ENCODE assay signal across 23 mouse cellular contexts in genomic region chr3:79579891-79580575, GRCm38 (mm10). TPM values are rescaled to one million over a fixed set of nuclear protein-coding genes. Genes with fewer than 3 reads are reported as not detected.
DNase-seq lines count a peak whose midpoint lies in the region; ATAC-seq and TF ChIP-seq lines count a peak whose summit lies in the region.
"Had no signal": no experiment of that assay in that cellular context is flagged by ENCODE, and none has a peak within 500 bp of the region (broad histone marks: within the 10 kb centered on the region; RNA-seq: fewer than 3 reads in every experiment).

No protein-coding gene starts in this region.

- no peak overlapping the region for H3K4me3 ChIP-seq in intestine, embryonic 15.5 days (replicated peaks)
- no peak overlapping the region for H3K4me3 ChIP-seq in intestine, postnatal 0 days (ENCODE audit: low read depth, low read length)
- no peak overlapping the region for H3K4me3 ChIP-seq in liver, embryonic 13.5 days (replicated peaks)
- H3K4me3 ChIP-seq in kidney, embryonic 16.5 days (ENCODE audit: low read length) = no peak overlapping the region
- H3K4me3 ChIP-seq: embryonic facial prominence, embryonic 10.5 days; heart, embryonic 10.5 days; limb, embryonic 13.5 days; lung, embryonic 15.5 days had no signal

- WGBS in intestine, embryonic 15.5 days = 64% methylated on average over 5 of the region's 5 CpGs
- WGBS in intestine, postnatal 0 days = 47% methylated on average over 5 of the region's 5 CpGs
- WGBS in liver, embryonic 13.5 days (ENCODE audit: insufficient replicate concordance) = 19% methylated on average over 5 of the region's 5 CpGs
- WGBS in kidney, embryonic 16.5 days = 64% methylated on average over 5 of the region's 5 CpGs

- no peak for TF ChIP-seq CTCF in intestine, postnatal 0 days (IDR thresholded peaks at IDR 0.05; ENCODE audit: low read depth)

- peak; percentile 52; the same call in 1 of the 2 replicates for ATAC-seq in intestine, embryonic 15.5 days
- ATAC-seq in intestine, postnatal 0 days = no peak
- ATAC-seq in erythroblast, adult 5-6 weeks (replicated peaks; ENCODE audit: low FRiP score, poor library complexity, severe bottlenecking) = peak; percentile 91
- ATAC-seq in liver, embryonic 13.5 days (ENCODE audit: low read depth) = peak; percentile 92
- ATAC-seq in megakaryocyte-erythroid progenitor cell, adult 5-6 weeks (replicated peaks; ENCODE audit: low FRiP score, low TSS enrichment, poor library complexity, severe bottlenecking) = peak; percentile 92
- no peak for ATAC-seq in kidney, embryonic 16.5 days (ENCODE audit: low FRiP score, low TSS enrichment)
- ATAC-seq: activated CD4-positive, CD25-positive, alpha-beta regulatory T cell, adult 4 months; forebrain, embryonic 14.5 days; midbrain, embryonic 16.5 days had no signal

- DNase-seq in liver, embryonic 13.5 days = peak; percentile 80
- no peak for DNase-seq in thymus, postnatal 4 days
- no peak for DNase-seq in gastrocnemius, adult 8-10 months (ENCODE audit: low spot score in 2 of 2)
- DNase-seq: adrenal gland, postnatal 10 days; cerebellum, adult 2 months; cerebellum, postnatal 36 days; heart, postnatal 10 days; kidney, adult 9 months; kidney, postnatal 36 days; right cerebral cortex, postnatal 14 days; thymus, postnatal 36 days had no signal

- no peaks in the 10 kb centered on the region for H3K36me3 ChIP-seq in intestine, embryonic 15.5 days
- H3K36me3 ChIP-seq in intestine, postnatal 0 days (ENCODE audit: control insufficient read depth, insufficient read depth) = no peaks in the 10 kb centered on the region
- H3K36me3 ChIP-seq in liver, embryonic 13.5 days = no peaks in the 10 kb centered on the region
- H3K36me3 ChIP-seq in kidney, embryonic 16.5 days (ENCODE audit: insufficient read depth, low read length) = no peaks in the 10 kb centered on the region
- H3K36me3 ChIP-seq: embryonic facial prominence, embryonic 10.5 days; heart, embryonic 10.5 days; limb, embryonic 13.5 days; lung, embryonic 15.5 days had no signal

- H3K27ac ChIP-seq in intestine, embryonic 15.5 days = no peak overlapping the region
- H3K27ac ChIP-seq in intestine, postnatal 0 days (ENCODE audit: low read depth, low read length) = no peak overlapping the region
- H3K27ac ChIP-seq in liver, embryonic 13.5 days = peak overlapping the region; percentile 93
- no peak overlapping the region for H3K27ac ChIP-seq in kidney, embryonic 16.5 days (ENCODE audit: low read length)
- H3K27ac ChIP-seq: embryonic facial prominence, embryonic 10.5 days; heart, embryonic 10.5 days; limb, embryonic 13.5 days; lung, embryonic 15.5 days had no signal

- H3K27me3 ChIP-seq in intestine, embryonic 15.5 days (replicated peaks) = no peaks in the 10 kb centered on the region
- H3K27me3 ChIP-seq in intestine, postnatal 0 days (replicated peaks; ENCODE audit: control insufficient read depth, insufficient read depth, low read length) = no peaks in the 10 kb centered on the region
- H3K27me3 ChIP-seq in liver, embryonic 13.5 days = no peaks in the 10 kb centered on the region
- no peaks in the 10 kb centered on the region for H3K27me3 ChIP-seq in kidney, embryonic 16.5 days (ENCODE audit: insufficient read depth, low read length)
- H3K27me3 ChIP-seq: limb, embryonic 13.5 days; lung, embryonic 15.5 days had no signal

- H3K4me1 ChIP-seq in intestine, embryonic 15.5 days (replicated peaks) = peaks cover 6% of the 10 kb centered on the region; the same call in 1 of the 2 replicates
- H3K4me1 ChIP-seq in intestine, postnatal 0 days (replicated peaks; ENCODE audit: control insufficient read depth, insufficient read depth, low read length) = no peaks in the 10 kb centered on the region
- peaks cover 71% of the 10 kb centered on the region for H3K4me1 ChIP-seq in liver, embryonic 13.5 days (replicated peaks)
- H3K4me1 ChIP-seq in kidney, embryonic 16.5 days (ENCODE audit: insufficient read depth, low read length) = peaks cover 14% of the 10 kb centered on the region
- H3K4me1 ChIP-seq: lung, embryonic 15.5 days had no signal

- H3K4me2 ChIP-seq in intestine, embryonic 15.5 days (replicated peaks) = no peak overlapping the region
- H3K4me2 ChIP-seq in intestine, postnatal 0 days (replicated peaks; ENCODE audit: low read depth) = no peak overlapping the region
- H3K4me2 ChIP-seq in liver, embryonic 13.5 days = peak overlapping the region; percentile 43
- no peak overlapping the region for H3K4me2 ChIP-seq in kidney, embryonic 16.5 days (replicated peaks; ENCODE audit: low read depth, low read length)
- H3K4me2 ChIP-seq: limb, embryonic 13.5 days; lung, embryonic 15.5 days had no signal

- no peaks in the 10 kb centered on the region for H3K9me3 ChIP-seq in intestine, embryonic 15.5 days
- no peaks in the 10 kb centered on the region for H3K9me3 ChIP-seq in intestine, postnatal 0 days (ENCODE audit: control insufficient read depth)
- no peaks in the 10 kb centered on the region for H3K9me3 ChIP-seq in liver, embryonic 13.5 days (replicated peaks)
- no peaks in the 10 kb centered on the region for H3K9me3 ChIP-seq in kidney, embryonic 16.5 days (ENCODE audit: low read length)
- H3K9me3 ChIP-seq: embryonic facial prominence, embryonic 10.5 days; heart, embryonic 10.5 days; limb, embryonic 13.5 days; lung, embryonic 15.5 days had no signal

- H3K9ac ChIP-seq in intestine, embryonic 15.5 days = no peak overlapping the region
- no peak overlapping the region for H3K9ac ChIP-seq in intestine, postnatal 0 days (ENCODE audit: low read depth, low read length)
- H3K9ac ChIP-seq in liver, embryonic 13.5 days = 0 out of 2 replicates have a peak overlapping the region, but pooled peaks have one; percentile 23
- H3K9ac ChIP-seq in kidney, embryonic 16.5 days (replicated peaks; ENCODE audit: low read length) = no peak overlapping the region
- H3K9ac ChIP-seq: limb, embryonic 13.5 days; lung, embryonic 15.5 days had no signal

RNA-seq across cellular contexts. Expression of gene Ppid, which starts 11.1 kb away (rescaled TPM):
- polyA plus RNA-seq in intestine, embryonic 15.5 days (2015; fragmentation: Nextera tagmentation; extraction: Ambion mirVana) = 148 and 164 TPM in 2 replicates
- 28.7 and 30.7 TPM in 2 replicates for polyA plus RNA-seq in intestine, postnatal 0 days (2015; fragmentation: Nextera tagmentation; extraction: Ambion mirVana)
- total RNA-seq in erythroblast, adult 5-6 weeks (2015; ENCODE audit: low replicate concordance) = 32.3 and 35.5 TPM in 2 replicates
- 60.6 and 64.3 TPM in 2 replicates for total RNA-seq in erythroblast, adult 5-6 weeks (2017; ENCODE audit: low replicate concordance)
- polyA plus RNA-seq in liver, embryonic 13.5 days (2015; fragmentation: Nextera tagmentation; extraction: Ambion mirVana) = 164 and 208 TPM in 2 replicates
- total RNA-seq in megakaryocyte-erythroid progenitor cell, adult 5-6 weeks (2014; fragmentation: Nextera tagmentation) = 230 and 245 TPM in 2 replicates
- 347 and 498 TPM in 2 replicates for total RNA-seq in megakaryocyte-erythroid progenitor cell, adult 5-6 weeks (2017)
- polyA plus RNA-seq in kidney, embryonic 16.5 days (2015; fragmentation: Nextera tagmentation; extraction: Ambion mirVana) = 160 and 165 TPM in 2 replicates
- 10 to 100 TPM; 37.5 to 50.4 (median 42.6) TPM for total RNA-seq in gastrocnemius, adult 8-10 months (2022)

RNA-seq across cellular contexts. Expression of gene Fnip2, which starts 12.4 kb away (rescaled TPM):
- 3.3 and 3.9 TPM in 2 replicates for polyA plus RNA-seq in intestine, embryonic 15.5 days (2015; fragmentation: Nextera tagmentation; extraction: Ambion mirVana)
- polyA plus RNA-seq in intestine, postnatal 0 days (2015; fragmentation: Nextera tagmentation; extraction: Ambion mirVana) = 3.3 and 3.4 TPM in 2 replicates
- total RNA-seq in erythroblast, adult 5-6 weeks (2015; ENCODE audit: low replicate concordance) = 35.5 and 82.1 TPM in 2 replicates
- 93.3 and 101 TPM in 2 replicates for total RNA-seq in erythroblast, adult 5-6 weeks (2017; ENCODE audit: low replicate concordance)
- 3.5 and 3.8 TPM in 2 replicates for polyA plus RNA-seq in liver, embryonic 13.5 days (2015; fragmentation: Nextera tagmentation; extraction: Ambion mirVana)
- 23.2 and 27.8 TPM in 2 replicates for total RNA-seq in megakaryocyte-erythroid progenitor cell, adult 5-6 weeks (2014; fragmentation: Nextera tagmentation)
- 12.8 and 15.8 TPM in 2 replicates for total RNA-seq in megakaryocyte-erythroid progenitor cell, adult 5-6 weeks (2017)
- polyA plus RNA-seq in kidney, embryonic 16.5 days (2015; fragmentation: Nextera tagmentation; extraction: Ambion mirVana) = 3.2 and 3.8 TPM in 2 replicates
- 1 to 10 TPM; 2.8 to 4.3 (median 3.3) TPM for total RNA-seq in gastrocnemius, adult 8-10 months (2022)

RNA-seq across cellular contexts. Expression of gene 4930579G24Rik, which starts 48.8 kb away (rescaled TPM):
- 19.9 and 22.5 TPM in 2 replicates for polyA plus RNA-seq in intestine, embryonic 15.5 days (2015; fragmentation: Nextera tagmentation; extraction: Ambion mirVana)
- polyA plus RNA-seq in intestine, postnatal 0 days (2015; fragmentation: Nextera tagmentation; extraction: Ambion mirVana) = 7.6 and 8.9 TPM in 2 replicates
- total RNA-seq in erythroblast, adult 5-6 weeks (2015; ENCODE audit: low replicate concordance) = 9.6 and 11.3 TPM in 2 replicates
- total RNA-seq in erythroblast, adult 5-6 weeks (2017; ENCODE audit: low replicate concordance) = 2.6 and 8.0 TPM in 2 replicates
- 20.5 and 23.4 TPM in 2 replicates for polyA plus RNA-seq in liver, embryonic 13.5 days (2015; fragmentation: Nextera tagmentation; extraction: Ambion mirVana)
- total RNA-seq in megakaryocyte-erythroid progenitor cell, adult 5-6 weeks (2014; fragmentation: Nextera tagmentation) = 16.3 and 16.6 TPM in 2 replicates
- 11.2 and 19.0 TPM in 2 replicates for total RNA-seq in megakaryocyte-erythroid progenitor cell, adult 5-6 weeks (2017)
- polyA plus RNA-seq in kidney, embryonic 16.5 days (2015; fragmentation: Nextera tagmentation; extraction: Ambion mirVana) = 29.4 and 30.1 TPM in 2 replicates
- total RNA-seq in gastrocnemius, adult 8-10 months (2022) = 1 to 10 TPM; 1.0 to 1.7 (median 1.5) TPM

RNA-seq across cellular contexts. Expression of gene Etfdh, which starts 49.3 kb away (rescaled TPM):
- polyA plus RNA-seq in intestine, embryonic 15.5 days (2015; fragmentation: Nextera tagmentation; extraction: Ambion mirVana) = 87.5 and 88.0 TPM in 2 replicates
- 111 and 112 TPM in 2 replicates for polyA plus RNA-seq in intestine, postnatal 0 days (2015; fragmentation: Nextera tagmentation; extraction: Ambion mirVana)
- 18.2 and 36.3 TPM in 2 replicates for total RNA-seq in erythroblast, adult 5-6 weeks (2015; ENCODE audit: low replicate concordance)
- 20.6 and 23.3 TPM in 2 replicates for total RNA-seq in erythroblast, adult 5-6 weeks (2017; ENCODE audit: low replicate concordance)
- 38.8 and 45.8 TPM in 2 replicates for polyA plus RNA-seq in liver, embryonic 13.5 days (2015; fragmentation: Nextera tagmentation; extraction: Ambion mirVana)
- 44.0 and 48.6 TPM in 2 replicates for total RNA-seq in megakaryocyte-erythroid progenitor cell, adult 5-6 weeks (2014; fragmentation: Nextera tagmentation)
- 90.8 and 92.1 TPM in 2 replicates for total RNA-seq in megakaryocyte-erythroid progenitor cell, adult 5-6 weeks (2017)
- 85.0 and 85.3 TPM in 2 replicates for polyA plus RNA-seq in kidney, embryonic 16.5 days (2015; fragmentation: Nextera tagmentation; extraction: Ambion mirVana)
- total RNA-seq in gastrocnemius, adult 8-10 months (2022) = 100 to 1,000 TPM; 103 to 128 (median 108) TPM

Comparison
In these comparisons a context has a peak if more than half of its experiments do, and no peak if none do; other contexts are left out.
1. ATAC-seq: peak in intestine, embryonic 15.5 days (single experiment), erythroblast, adult 5-6 weeks (single experiment), liver, embryonic 13.5 days (single experiment) and megakaryocyte-erythroid progenitor cell, adult 5-6 weeks (single experiment); none in intestine, postnatal 0 days (single experiment) and kidney, embryonic 16.5 days (single experiment).